Mouse (Mus musculus): ENCODE results near the gene Rnf157.

The Rnf157 gene

GRCm38 (mm10) chr11:116298621-116299020 is 114.2 kb downstream of the Rnf157 start:
- DNase-seq (ENCODE audit: low spot score in 2 of 2) = no peak

GRCm38 (mm10) chr11:116298221-116298620 is 114.6 kb downstream of the Rnf157 start:
- DNase-seq (ENCODE audit: low spot score in 2 of 2) = no peak

- no peak for DNase-seq (ENCODE audit: low spot score in 2 of 2)
Observed at GRCm38 (mm10) chr11:116297017-116297416, 115.8 kb downstream of the Rnf157 start.

- no peak for DNase-seq (ENCODE audit: low spot score in 2 of 2)
Observed at GRCm38 (mm10) chr11:116296191-116296734, 116.6 kb downstream of the Rnf157 start.

GRCm38 (mm10) chr11:116294319-116294718 is 118.5 kb downstream of the Rnf157 start:
- peak in 1 of 2 experiments; percentile 44 for DNase-seq (ENCODE audit: low spot score in 2 of 2)

- DNase-seq (ENCODE audit: low spot score in 2 of 2) = no peak
Observed at GRCm38 (mm10) chr11:116293538-116294137, 119.2 kb downstream of the Rnf157 start.

GRCm38 (mm10) chr11:116292401-116292800 is 120.4 kb downstream of the Rnf157 start:
- DNase-seq (ENCODE audit: low spot score in 2 of 2) = no peak

- no peak for DNase-seq (ENCODE audit: low spot score in 2 of 2)
Observed at GRCm38 (mm10) chr11:116290556-116290955, 122.3 kb downstream of the Rnf157 start.

GRCm38 (mm10) chr11:116287351-116287750 is 125.5 kb downstream of the Rnf157 start:
- DNase-seq (ENCODE audit: low spot score in 2 of 2) = no peak
